In the genomic region with DNA sequence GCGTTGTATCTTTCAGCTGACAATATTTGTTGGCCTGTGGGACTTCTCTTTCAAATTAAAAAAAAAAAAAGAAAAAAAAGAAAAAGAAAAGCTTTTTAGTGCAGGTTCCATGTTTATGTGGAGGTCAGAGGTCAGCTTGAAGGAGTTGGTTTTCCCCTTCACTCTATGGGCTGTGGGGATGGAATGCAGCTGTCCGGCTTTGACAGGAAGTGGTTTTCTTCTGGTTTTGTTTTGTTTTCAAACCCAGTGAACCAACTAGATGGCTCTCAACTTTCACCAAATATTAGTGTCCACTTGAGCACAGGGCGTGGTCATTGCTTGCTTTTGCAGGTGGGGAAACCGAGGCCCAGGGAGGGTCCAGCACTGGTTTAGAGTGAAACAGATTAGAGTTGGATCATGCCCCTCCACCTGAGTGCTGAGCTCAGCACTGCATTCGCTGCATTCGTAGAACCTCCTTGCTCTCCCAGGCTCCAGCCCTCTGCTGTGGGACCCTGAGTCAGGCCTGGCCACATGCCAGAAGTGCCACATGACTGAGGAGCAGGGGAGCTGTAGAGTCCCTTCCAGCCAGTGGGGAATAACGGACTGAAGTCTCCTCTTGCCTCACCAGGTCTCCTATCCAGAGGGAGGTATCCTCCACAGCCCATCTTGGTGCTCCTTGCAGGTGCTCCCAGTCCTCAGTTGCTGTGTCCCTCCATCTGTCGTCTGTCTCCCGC, we compare ENCODE assay signal across 9 mouse cellular contexts.
DNase-seq lines count a peak whose midpoint lies in the region; ATAC-seq and TF ChIP-seq lines count a peak whose summit lies in the region.
"Had no signal": no experiment of that assay in that cellular context is flagged by ENCODE, and none has a peak within 500 bp of the region (broad histone marks: within the 10 kb centered on the region; RNA-seq: fewer than 3 reads in every experiment).

No protein-coding gene starts in this region.

- H3K4me2 ChIP-seq in kidney, embryonic 14.5 days (replicated peaks; ENCODE audit: low read depth, low read length) = no peak overlapping the region
- H3K4me2 ChIP-seq in CH12.LX (ENCODE audit: insufficient read depth, low read depth, poor library complexity, severe bottlenecking) = peak overlapping the region; percentile 62
- no peak overlapping the region for H3K4me2 ChIP-seq in hindbrain, postnatal 0 days (ENCODE audit: low read depth, low read length)
- H3K4me2 ChIP-seq: liver, embryonic 15.5 days had no signal

- peak; percentile 85 for ATAC-seq in kidney, embryonic 14.5 days (ENCODE audit: low FRiP score, low TSS enrichment)
- ATAC-seq in hindbrain, postnatal 0 days = no peak
- no peak for ATAC-seq in inflammation-experienced regulatory T-cells, adult 6 months

- TF ChIP-seq POLR2A in CH12.LX (IDR thresholded peaks at IDR 0.05; ENCODE audit: low read depth, low read length) = no peak

- no peaks in the 10 kb centered on the region for H3K27me3 ChIP-seq in kidney, embryonic 14.5 days (ENCODE audit: control insufficient read depth, insufficient read depth, low read length)
- no peaks in the 10 kb centered on the region for H3K27me3 ChIP-seq in CH12.LX (replicated peaks)
- H3K27me3 ChIP-seq in hindbrain, postnatal 0 days (ENCODE audit: insufficient read depth, low read length) = no peaks in the 10 kb centered on the region
- H3K27me3 ChIP-seq: liver, embryonic 15.5 days had no signal

- peak overlapping the region; percentile 72 for H3K27ac ChIP-seq in kidney, embryonic 14.5 days (ENCODE audit: low read depth, low read length)
- H3K27ac ChIP-seq in CH12.LX (ENCODE audit: insufficient read depth, low read depth) = peak overlapping the region; percentile 46
- H3K27ac ChIP-seq in hindbrain, postnatal 0 days = no peak overlapping the region
- H3K27ac ChIP-seq: liver, embryonic 15.5 days had no signal

- H3K79me2 ChIP-seq in CH12.LX (replicated peaks; ENCODE audit: control insufficient read depth, extremely low read depth, insufficient read depth, poor library complexity, severe bottlenecking) = no peaks in the 10 kb centered on the region

- no peak overlapping the region for H3K4me3 ChIP-seq in kidney, embryonic 14.5 days (ENCODE audit: low read length)
- H3K4me3 ChIP-seq in CH12.LX (replicated peaks in 1 of 3; ENCODE audit: low read depth in 2 of 3, low read length in 2 of 3, poor library complexity in 1 of 3) = no peak overlapping the region
- H3K4me3 ChIP-seq in hindbrain, postnatal 0 days (ENCODE audit: low read length) = no peak overlapping the region
- H3K4me3 ChIP-seq: liver, embryonic 15.5 days had no signal

- TF ChIP-seq EP300 in CH12.LX (IDR thresholded peaks at IDR 0.05; ENCODE audit: low read length) = peak; percentile 71

- no peaks in the 10 kb centered on the region for H3K36me3 ChIP-seq in kidney, embryonic 14.5 days (ENCODE audit: control insufficient read depth, insufficient read depth, low read length)
- H3K36me3 ChIP-seq in CH12.LX (replicated peaks in 1 of 2; ENCODE audit: control insufficient read depth in 1 of 2, insufficient read depth in 1 of 2, low read length in 1 of 2) = no peaks in the 10 kb centered on the region
- H3K36me3 ChIP-seq in hindbrain, postnatal 0 days (ENCODE audit: insufficient read depth, low read length) = no peaks in the 10 kb centered on the region
- H3K36me3 ChIP-seq: liver, embryonic 15.5 days had no signal

- H3K9me3 ChIP-seq in kidney, embryonic 14.5 days (ENCODE audit: control insufficient read depth, low read length) = no peaks in the 10 kb centered on the region
- no peaks in the 10 kb centered on the region for H3K9me3 ChIP-seq in CH12.LX (replicated peaks; ENCODE audit: low read length)
- no peaks in the 10 kb centered on the region for H3K9me3 ChIP-seq in hindbrain, postnatal 0 days (ENCODE audit: low read length)
- H3K9me3 ChIP-seq: liver, embryonic 15.5 days had no signal

- no peak for TF ChIP-seq RAD21 in CH12.LX (IDR thresholded peaks at IDR 0.05; ENCODE audit: low read depth, low read length)

- in situ Hi-C loops in CH12.LX (cut with MboI; ENCODE audit: low pct_ligation_motif_present, low pct_unique_long_range_greater_than_20kb, low sequenced_read_pairs) = no loop called here

- no peak overlapping the region for H3K9ac ChIP-seq in kidney, embryonic 14.5 days (ENCODE audit: low read depth, low read length)
- no peak overlapping the region for H3K9ac ChIP-seq in CH12.LX (ENCODE audit: insufficient read depth, low read depth)
- H3K9ac ChIP-seq in hindbrain, postnatal 0 days (replicated peaks; ENCODE audit: low read length) = no peak overlapping the region
- H3K9ac ChIP-seq: liver, embryonic 15.5 days had no signal

- TF ChIP-seq CTCF in CH12.LX (conservative IDR thresholded peaks at IDR 0.05 in 1 of 2, IDR thresholded peaks at IDR 0.05 in 1 of 2; ENCODE audit: low read depth in 2 of 2, low read length in 2 of 2) = no peak
- no peak for TF ChIP-seq CTCF in hindbrain, postnatal 0 days (IDR thresholded peaks at IDR 0.05; ENCODE audit: low read depth)

- peaks cover 65% of the 10 kb centered on the region for H3K4me1 ChIP-seq in kidney, embryonic 14.5 days (ENCODE audit: control insufficient read depth, insufficient read depth, low read length)
- H3K4me1 ChIP-seq in CH12.LX (ENCODE audit: control insufficient read depth in 1 of 2, insufficient read depth in 2 of 2) = peaks cover 36 to 44% of the 10 kb centered on the region in 2 experiments
- peaks cover 16% of the 10 kb centered on the region for H3K4me1 ChIP-seq in hindbrain, postnatal 0 days (ENCODE audit: insufficient read depth, low read length)

- dilution Hi-C loops in CH12.LX (cut with MboI; ENCODE audit: extremely low pct_ligation_motif_present, extremely low pct_unique_long_range_greater_than_20kb, low sequenced_read_pairs) = no loop called here

- WGBS in kidney, embryonic 14.5 days = 24% methylated on average over 9 of the region's 9 CpGs
- WGBS in hindbrain, postnatal 0 days = 65% methylated on average over 9 of the region's 9 CpGs

- no peak for DNase-seq in kidney, adult 9 months
- DNase-seq in CH12.LX (ENCODE audit: extremely low read depth) = peak; percentile 28
- DNase-seq in embryo, embryonic 9.5 days (ENCODE audit: extremely low spot score) = peak; percentile 29
- peak; percentile 40 for DNase-seq in hindbrain, postnatal 0 days (ENCODE audit: low spot score)
- DNase-seq in lung, postnatal 36 days = peak; percentile 67
- no peak for DNase-seq in urinary bladder, adult 2 months (ENCODE audit: low spot score)

TF ChIP-seq in CH12.LX, 34 proteins besides CTCF, POLR2A, EP300 and RAD21:
- TF ChIP-seq MEF2A (IDR thresholded peaks at IDR 0.05; ENCODE audit: borderline replicate concordance, low read depth, low read length) (0 out of 2 replicates have a peak, but pooled peaks have one; percentile 8), ETS1 (conservative IDR thresholded peaks at IDR 0.05; ENCODE audit: low read depth, low read length) (peak; percentile 63; the same call in 1 of the 2 replicates), ELF1 (IDR thresholded peaks at IDR 0.05; ENCODE audit: low read depth, low read length) (peak; percentile 49; the same call in 1 of the 2 replicates), IRF4 (IDR thresholded peaks at IDR 0.05; ENCODE audit: low read depth, low read length) (peak; percentile 70; the same call in 1 of the 2 replicates), HCFC1 (IDR thresholded peaks at IDR 0.05; ENCODE audit: low read depth, low read length) (peak; percentile 17; the same call in 1 of the 2 replicates), TBP (conservative IDR thresholded peaks at IDR 0.05; ENCODE audit: low read depth, low read length) (no peak), CHD2 (IDR thresholded peaks at IDR 0.05; ENCODE audit: low read length) (0 out of 2 replicates have a peak, but pooled peaks have one; percentile 18), TCF12 (IDR thresholded peaks at IDR 0.05; ENCODE audit: low read depth, low read length) (peak; percentile 82), ZNF384 (IDR thresholded peaks at IDR 0.05; ENCODE audit: low read depth, low read length) (peak; percentile 79), MAX (IDR thresholded peaks at IDR 0.05; ENCODE audit: low read length) (no peak), GABPA (IDR thresholded peaks at IDR 0.05; ENCODE audit: insufficient replicate concordance, low read depth, low read length) (no peak), SIN3A (IDR thresholded peaks at IDR 0.05; ENCODE audit: low read length) (0 out of 2 replicates have a peak, but pooled peaks have one; percentile 8)

Comparison
In these comparisons a context has a peak if more than half of its experiments do, and no peak if none do; other contexts are left out.
1. DNase-seq: peak in CH12.LX (single experiment), embryo, embryonic 9.5 days (single experiment), hindbrain, postnatal 0 days (single experiment) and lung, postnatal 36 days (single experiment); none in kidney, adult 9 months (single experiment) and urinary bladder, adult 2 months (single experiment).